In genomic region chr15:101298550-101298949, GRCm38 (mm10) we compare ENCODE assay signal across 9 mouse cellular contexts. TPM values are rescaled to one million over a fixed set of nuclear protein-coding genes. Genes with fewer than 3 reads are reported as not detected.
A peak's percentile ranks its signal among the peaks of the same experiment; 100 is the strongest.
DNase-seq lines count a peak whose midpoint lies in the region; ATAC-seq and TF ChIP-seq lines count a peak whose summit lies in the region.
"Had no signal": no experiment of that assay in that cellular context is flagged by ENCODE, and none has a peak within 500 bp of the region (broad histone marks: within the 10 kb centered on the region; RNA-seq: fewer than 3 reads in every experiment).

No protein-coding gene starts in this region.

- H3K4me3 ChIP-seq in kidney, postnatal 0 days (replicated peaks; ENCODE audit: low read depth, low read length): no peak overlapping the region
- H3K4me3 ChIP-seq in kidney, embryonic 14.5 days (ENCODE audit: low read length): no peak overlapping the region
- H3K4me3 ChIP-seq in hindbrain, embryonic 11.5 days (ENCODE audit: low read depth, low read length): no peak overlapping the region
- H3K4me3 ChIP-seq in cerebellum, adult 2 months (replicated peaks; ENCODE audit: insufficient read depth, low read depth, low read length): no peak overlapping the region

- peak overlapping the region; percentile 15; the same call in 1 of the 2 replicates for H3K4me2 ChIP-seq in kidney, postnatal 0 days (ENCODE audit: low read length)
- H3K4me2 ChIP-seq in kidney, embryonic 14.5 days (replicated peaks; ENCODE audit: low read depth, low read length): no peak overlapping the region
- H3K4me2 ChIP-seq in hindbrain, embryonic 11.5 days (replicated peaks; ENCODE audit: low read depth, low read length): no peak overlapping the region

- WGBS in kidney, postnatal 0 days: 28% methylated on average over 7 of the region's 7 CpGs
- 19% methylated on average over 7 of the region's 7 CpGs for WGBS in kidney, embryonic 14.5 days
- WGBS in hindbrain, embryonic 11.5 days: 15% methylated on average over 5 of the region's 7 CpGs
- 19% methylated on average over 7 of the region's 7 CpGs for WGBS in cerebellum, adult 2 months

- no peak overlapping the region for H3K27ac ChIP-seq in kidney, postnatal 0 days
- H3K27ac ChIP-seq in kidney, embryonic 14.5 days (ENCODE audit: low read depth, low read length): no peak overlapping the region
- H3K27ac ChIP-seq in hindbrain, embryonic 11.5 days (ENCODE audit: low read depth, low read length): no peak overlapping the region
- H3K27ac ChIP-seq in cerebellum, adult 2 months (ENCODE audit: insufficient read depth, low read length): no peak overlapping the region

- no peak for TF ChIP-seq POLR2A in cerebellum, adult 2 months (IDR thresholded peaks at IDR 0.05; ENCODE audit: borderline replicate concordance, insufficient read depth, low read length)

- H3K9me3 ChIP-seq in kidney, postnatal 0 days (replicated peaks; ENCODE audit: low read length): no peaks in the 10 kb centered on the region
- H3K9me3 ChIP-seq in kidney, embryonic 14.5 days (ENCODE audit: control insufficient read depth, low read length): no peaks in the 10 kb centered on the region
- no peaks in the 10 kb centered on the region for H3K9me3 ChIP-seq in hindbrain, embryonic 11.5 days (ENCODE audit: control insufficient read depth, low read length)

- H3K27me3 ChIP-seq in kidney, postnatal 0 days (ENCODE audit: insufficient read depth, low read length): no peaks in the 10 kb centered on the region
- H3K27me3 ChIP-seq in kidney, embryonic 14.5 days (ENCODE audit: control insufficient read depth, insufficient read depth, low read length): no peaks in the 10 kb centered on the region
- no peaks in the 10 kb centered on the region for H3K27me3 ChIP-seq in hindbrain, embryonic 11.5 days (ENCODE audit: control insufficient read depth, insufficient read depth, low read length)
- H3K27me3 ChIP-seq in cerebellum, adult 2 months (ENCODE audit: control insufficient read depth, insufficient read depth, low read length): no peaks in the 10 kb centered on the region

- no peaks in the 10 kb centered on the region for H3K36me3 ChIP-seq in kidney, postnatal 0 days (ENCODE audit: insufficient read depth, low read length)
- H3K36me3 ChIP-seq in kidney, embryonic 14.5 days (ENCODE audit: control insufficient read depth, insufficient read depth, low read length): 0 out of 2 replicates have a peak, but pooled peaks cover 2% of the 10 kb centered on the region
- no peaks in the 10 kb centered on the region for H3K36me3 ChIP-seq in hindbrain, embryonic 11.5 days (ENCODE audit: control insufficient read depth, insufficient read depth, low read length)

- no peak for TF ChIP-seq CTCF in kidney, postnatal 0 days (IDR thresholded peaks at IDR 0.05; ENCODE audit: low read depth)
- no peak for TF ChIP-seq CTCF in cerebellum, adult 2 months (IDR thresholded peaks at IDR 0.05; ENCODE audit: borderline replicate concordance, insufficient read depth, low read depth, low read length)

- peaks cover 10% of the 10 kb centered on the region; the same call in 1 of the 2 replicates for H3K4me1 ChIP-seq in kidney, postnatal 0 days (replicated peaks; ENCODE audit: insufficient read depth, low read length)
- H3K4me1 ChIP-seq in kidney, embryonic 14.5 days (ENCODE audit: control insufficient read depth, insufficient read depth, low read length): peaks cover 17% of the 10 kb centered on the region
- no peaks in the 10 kb centered on the region for H3K4me1 ChIP-seq in hindbrain, embryonic 11.5 days (replicated peaks; ENCODE audit: control insufficient read depth, insufficient read depth, low read length)
- no peaks in the 10 kb centered on the region for H3K4me1 ChIP-seq in cerebellum, adult 2 months (ENCODE audit: control insufficient read depth, insufficient read depth, low read length)

- H3K9ac ChIP-seq in kidney, postnatal 0 days (ENCODE audit: low read depth, low read length): no peak overlapping the region
- no peak overlapping the region for H3K9ac ChIP-seq in kidney, embryonic 14.5 days (ENCODE audit: low read depth, low read length)
- H3K9ac ChIP-seq in hindbrain, embryonic 11.5 days (ENCODE audit: low read depth, low read length): no peak overlapping the region

- no peak for ATAC-seq in kidney, postnatal 0 days (replicated peaks; ENCODE audit: low FRiP score, low read depth)
- no peak for ATAC-seq in kidney, embryonic 14.5 days (ENCODE audit: low FRiP score, low TSS enrichment)
- ATAC-seq in hindbrain, embryonic 11.5 days (ENCODE audit: low FRiP score): no peak

- peak; percentile 55 for DNase-seq in kidney, postnatal 0 days (ENCODE audit: low spot score)
- peak; percentile 72 for DNase-seq in embryo, embryonic 11 days
- peak; percentile 60 for DNase-seq in hindbrain, embryonic 11.5 days (ENCODE audit: low spot score)
- DNase-seq in mesoderm, embryonic 11.5 days (ENCODE audit: low read depth, low spot score): peak; percentile 62
- DNase-seq in frontal cortex, postnatal 25 days (ENCODE audit: low spot score in 2 of 2): no peak
- DNase-seq in ovary, postnatal 14 days (ENCODE audit: low spot score): no peak
- no peak for DNase-seq in cerebellum, adult 2 months
- DNase-seq: kidney, adult 9 months had no signal

RNA-seq across cellular contexts. Expression of gene 6030408B16Rik, which starts 5.5 kb away (rescaled TPM):
- polyA plus RNA-seq in kidney, postnatal 0 days (2015; fragmentation: Nextera tagmentation; extraction: Ambion mirVana): 23.3 and 24.5 TPM in 2 replicates
- 25.8 and 28.2 TPM in 2 replicates for polyA plus RNA-seq in kidney, embryonic 14.5 days (2014; fragmentation: Nextera tagmentation; extraction: Ambion mirVana)
- polyA plus RNA-seq in hindbrain, embryonic 11.5 days (2014; fragmentation: Nextera tagmentation; extraction: Ambion mirVana): 0.17 and 0.25 TPM in 2 replicates
- polyA plus RNA-seq in cerebellum, adult 2 months (2012; rRNA removed): 0.15 and 0.27 TPM in 2 replicates

RNA-seq across cellular contexts. Expression of gene Atg101, which starts 14.5 kb away (rescaled TPM):
- 77.1 and 79.5 TPM in 2 replicates for polyA plus RNA-seq in kidney, postnatal 0 days (2015; fragmentation: Nextera tagmentation; extraction: Ambion mirVana)
- 71.8 and 76.5 TPM in 2 replicates for polyA plus RNA-seq in kidney, embryonic 14.5 days (2014; fragmentation: Nextera tagmentation; extraction: Ambion mirVana)
- 66.5 and 69.6 TPM in 2 replicates for polyA plus RNA-seq in hindbrain, embryonic 11.5 days (2014; fragmentation: Nextera tagmentation; extraction: Ambion mirVana)
- 46.8 and 49.6 TPM in 2 replicates for polyA plus RNA-seq in cerebellum, adult 2 months (2012; rRNA removed)

RNA-seq across cellular contexts. Expression of gene Nr4a1, which starts 44.5 kb away (rescaled TPM):
- polyA plus RNA-seq in kidney, postnatal 0 days (2015; fragmentation: Nextera tagmentation; extraction: Ambion mirVana): 8.6 and 9.5 TPM in 2 replicates
- 4.5 and 5.0 TPM in 2 replicates for polyA plus RNA-seq in kidney, embryonic 14.5 days (2014; fragmentation: Nextera tagmentation; extraction: Ambion mirVana)
- polyA plus RNA-seq in hindbrain, embryonic 11.5 days (2014; fragmentation: Nextera tagmentation; extraction: Ambion mirVana): 2.2 and 2.9 TPM in 2 replicates
- polyA plus RNA-seq in cerebellum, adult 2 months (2012; rRNA removed): 13.1 and 16.4 TPM in 2 replicates

Comparison
In these comparisons a context has a peak if more than half of its experiments do, and no peak if none do; other contexts are left out.
1. DNase-seq: peak in kidney, postnatal 0 days (single experiment), embryo, embryonic 11 days (single experiment), hindbrain, embryonic 11.5 days (single experiment) and mesoderm, embryonic 11.5 days (single experiment); none in frontal cortex, postnatal 25 days (0 of 2), ovary, postnatal 14 days (single experiment) and cerebellum, adult 2 months (0 of 2).
2. RNA of gene 6030408B16Rik, which starts 5.5 kb away (polyA plus RNA-seq): 25.8 to 28.2 TPM in kidney, embryonic 14.5 days and 23.3 to 24.5 TPM in kidney, postnatal 0 days; 0.17 to 0.25 TPM in hindbrain, embryonic 11.5 days and 0.15 to 0.27 TPM in cerebellum, adult 2 months; every median in the first group is over 10 times any median in the second.